Mouse (Mus musculus) forebrain, embryonic 12.5 days (tissue): ENCODE results near the gene Ldhb. TPM values are rescaled to one million over a fixed set of nuclear protein-coding genes. Genes with fewer than 3 reads are reported as not detected.

Experiments
- ATAC-seq: fragments of 200-750 bp; cut with Nextera tagmentation; 2 replicates; pipeline ENCODE4 v1.8.0; 2017; ENCODE audit warnings: moderate TSS enrichment; ENCODE audit not compliant: low FRiP score
- H3K27ac ChIP-seq: fragments of 300-500 bp; sonication (generic); 2 replicates; pipeline ENCODE4 v1.5.1; 2016; ENCODE audit warnings: mild to moderate bottlenecking
- H3K27me3 ChIP-seq: fragments of 300-500 bp; sonication (generic); 2 replicates; pipeline ENCODE4 v1.6.1; 2016; ENCODE audit warnings: mild to moderate bottlenecking
- H3K36me3 ChIP-seq: fragments of 300-500 bp; sonication (generic); replicated peaks from 2 replicates; pipeline ENCODE4 v1.6.1; 2016; ENCODE audit warnings: mild to moderate bottlenecking
- H3K4me1 ChIP-seq: fragments of 300-500 bp; sonication (generic); 2 replicates; pipeline ENCODE4 v1.6.1; 2016
- H3K4me2 ChIP-seq: fragments of 300-500 bp; sonication (generic); 2 replicates; pipeline ENCODE4 v1.6.1; 2016; ENCODE audit warnings: mild to moderate bottlenecking, moderate library complexity
- H3K4me3 ChIP-seq: fragments of 300-500 bp; sonication (generic); replicated peaks from 2 replicates; pipeline ENCODE4 v1.5.1; 2016; ENCODE audit warnings: mild to moderate bottlenecking
- H3K9ac ChIP-seq: fragments of 300-500 bp; sonication (generic); 2 replicates; pipeline ENCODE4 v1.6.1; 2016; ENCODE audit warnings: mild to moderate bottlenecking
- H3K9me3 ChIP-seq: fragments of 300-500 bp; sonication (generic); 2 replicates; pipeline ENCODE4 v1.6.1; 2016
- WGBS: fragments of 180-500 bp; shearing (Covaris S2); methylation state at CpG from one replicate; pipeline ENCODE4 v1.1.7; 2016; 5-methylcytosine and 5-hydroxymethylcytosine counted together
- polyA plus RNA-seq: library from polyadenylated mRNA; unstranded; fragments of >200 nt; fragmentation: Nextera tagmentation; extraction: Ambion mirVana; gene quantifications from 2 replicates; pipeline ENCODE4 v1.2.1, GENCODE M21; 2016

The Ldhb gene
- polyA plus RNA-seq, 1 experiment from 2014 or later = 422 TPM

DNA sequence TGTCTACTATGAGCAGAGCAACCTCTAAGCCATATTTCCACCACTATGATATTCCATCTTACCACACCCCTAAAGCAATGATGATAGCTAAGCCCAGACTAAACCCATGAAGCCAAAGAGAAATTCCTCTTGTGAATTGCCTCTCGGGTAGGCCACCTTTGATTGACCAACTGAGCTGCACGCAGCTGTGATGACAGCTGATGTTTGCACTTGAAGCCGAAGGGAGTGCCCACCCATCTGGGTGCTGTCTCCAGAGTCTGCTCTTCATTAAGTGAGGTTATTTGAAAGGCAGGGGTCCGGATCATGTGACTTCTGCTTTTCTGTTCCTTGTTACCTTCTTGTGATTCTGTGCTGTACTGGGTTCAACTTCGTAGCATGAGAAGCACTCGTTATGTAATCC lies 45.6 kb downstream of the Ldhb start:
- peaks cover 9% of the 10 kb centered on the region for H3K4me1 ChIP-seq
- no peaks in the 10 kb centered on the region for H3K9me3 ChIP-seq
- H3K4me3 ChIP-seq = no peak overlapping the region
- H3K4me2 ChIP-seq = no peak overlapping the region
- H3K36me3 ChIP-seq = no peaks in the 10 kb centered on the region
- 76% methylated on average over 6 of the region's 6 CpGs for WGBS
- no peaks in the 10 kb centered on the region for H3K27me3 ChIP-seq
- no peak for ATAC-seq
- H3K27ac ChIP-seq = no peak overlapping the region
- no peak overlapping the region for H3K9ac ChIP-seq

GRCm38 (mm10) chr6:142459017-142459678 lies 48.6 kb downstream of the Ldhb start:
- no peaks in the 10 kb centered on the region for H3K27me3 ChIP-seq
- WGBS = 79% methylated on average over 14 of the region's 14 CpGs
- no peak overlapping the region for H3K27ac ChIP-seq

GRCm38 (mm10) chr6:142458010-142458409 lies 49.7 kb downstream of the Ldhb start:
- H3K27ac ChIP-seq = no peak overlapping the region
- 43% methylated on average over 7 of the region's 7 CpGs for WGBS
- no peaks in the 10 kb centered on the region for H3K9me3 ChIP-seq
- H3K4me3 ChIP-seq = no peak overlapping the region
- peaks cover 9% of the 10 kb centered on the region for H3K4me1 ChIP-seq
- H3K27me3 ChIP-seq = no peaks in the 10 kb centered on the region
- H3K36me3 ChIP-seq = no peaks in the 10 kb centered on the region
- ATAC-seq = peak; percentile 42
- H3K4me2 ChIP-seq = no peak overlapping the region
- H3K9ac ChIP-seq = no peak overlapping the region

More at GRCm38 (mm10) chr6:142459017-142459678, 48.6 kb downstream of the Ldhb start:
- ATAC-seq = peak; percentile 59; the same call in 1 of the 2 replicates
- Histone ChIP-seq H3K9ac (no peak overlapping the region), H3K9me3 (no peaks in the 10 kb centered on the region), H3K36me3 (no peaks in the 10 kb centered on the region), H3K4me2 (no peak overlapping the region), H3K4me3 (no peak overlapping the region), H3K4me1 (peaks cover 9% of the 10 kb centered on the region)

GRCm38 (mm10) chr6:142455314-142455996 lies 52.3 kb downstream of the Ldhb start:
- no peak overlapping the region for H3K4me3 ChIP-seq
- WGBS = 72% methylated on average over 7 of the region's 7 CpGs
- H3K4me1 ChIP-seq = peaks cover 9% of the 10 kb centered on the region
- H3K36me3 ChIP-seq = no peaks in the 10 kb centered on the region
- no peaks in the 10 kb centered on the region for H3K27me3 ChIP-seq
- no peak for ATAC-seq
- no peaks in the 10 kb centered on the region for H3K9me3 ChIP-seq
- no peak overlapping the region for H3K27ac ChIP-seq
- no peak overlapping the region for H3K9ac ChIP-seq
- H3K4me2 ChIP-seq = no peak overlapping the region

GRCm38 (mm10) chr6:142453311-142453710 lies 54.4 kb downstream of the Ldhb start:
- no peaks in the 10 kb centered on the region for H3K27me3 ChIP-seq
- ATAC-seq = no peak
- H3K36me3 ChIP-seq = no peaks in the 10 kb centered on the region
- H3K9me3 ChIP-seq = no peaks in the 10 kb centered on the region
- H3K4me3 ChIP-seq = no peak overlapping the region
- H3K4me2 ChIP-seq = no peak overlapping the region
- H3K4me1 ChIP-seq = peaks cover 4% of the 10 kb centered on the region
- 90% methylated on average over 2 of the region's 2 CpGs for WGBS
- no peak overlapping the region for H3K27ac ChIP-seq
- H3K9ac ChIP-seq = no peak overlapping the region

GRCm38 (mm10) chr6:142451381-142451780 lies 56.4 kb downstream of the Ldhb start:
- H3K27ac ChIP-seq = no peak overlapping the region
- no peaks in the 10 kb centered on the region for H3K4me1 ChIP-seq
- H3K9ac ChIP-seq = no peak overlapping the region
- no peak overlapping the region for H3K4me2 ChIP-seq
- no peak for ATAC-seq
- H3K27me3 ChIP-seq = no peaks in the 10 kb centered on the region
- 88% methylated on average over 12 of the region's 12 CpGs for WGBS
- no peaks in the 10 kb centered on the region for H3K9me3 ChIP-seq
- no peaks in the 10 kb centered on the region for H3K36me3 ChIP-seq
- H3K4me3 ChIP-seq = no peak overlapping the region

Other genes with a start within 250 kb of the Ldhb start
- 0.23 and 0.36 TPM in 2 replicates for gene Iapp, start 209.5 kb downstream of the Ldhb start, polyA plus RNA-seq
- 0.22 TPM in 2 replicates for gene Slco1a5, start 185.0 kb downstream of the Ldhb start, polyA plus RNA-seq
- 24.1 and 25.5 TPM in 2 replicates for gene Pyroxd1, start 162.3 kb downstream of the Ldhb start, polyA plus RNA-seq
- gene Recql, start 120.9 kb downstream of the Ldhb start, polyA plus RNA-seq = 42.1 and 45.2 TPM in 2 replicates
- 93.1 and 95.5 TPM in 2 replicates for gene Golt1b, start 120.7 kb downstream of the Ldhb start, polyA plus RNA-seq
- 0.46 and 1.0 TPM in 2 replicates for gene Spx, start 94.5 kb downstream of the Ldhb start, polyA plus RNA-seq
- not detected in 2 replicates for gene Gys2, start 34.8 kb downstream of the Ldhb start, polyA plus RNA-seq
- gene Kcnj8, start 63.7 kb upstream of the Ldhb start, polyA plus RNA-seq = 4.9 and 5.5 TPM in 2 replicates
- gene Abcc9, start 194.4 kb upstream of the Ldhb start, polyA plus RNA-seq = 1.9 and 2.1 TPM in 2 replicates
- 117 and 119 TPM in 2 replicates for gene Cmas, start 248.7 kb upstream of the Ldhb start, polyA plus RNA-seq